Mouse (Mus musculus): ENCODE data around the gene Slc17a2. TPM values are rescaled to one million over a fixed set of nuclear protein-coding genes. Genes with fewer than 3 reads are reported as not detected.
"Not testable (repeated sequence)": the region's sequence is repeated elsewhere in the genome, so short reads cannot be mapped to it uniquely, and the experiment has no call there.

The Slc17a2 gene
- polyA plus RNA-seq, 1 experiment from 2014 or later, result not detected

DNA sequence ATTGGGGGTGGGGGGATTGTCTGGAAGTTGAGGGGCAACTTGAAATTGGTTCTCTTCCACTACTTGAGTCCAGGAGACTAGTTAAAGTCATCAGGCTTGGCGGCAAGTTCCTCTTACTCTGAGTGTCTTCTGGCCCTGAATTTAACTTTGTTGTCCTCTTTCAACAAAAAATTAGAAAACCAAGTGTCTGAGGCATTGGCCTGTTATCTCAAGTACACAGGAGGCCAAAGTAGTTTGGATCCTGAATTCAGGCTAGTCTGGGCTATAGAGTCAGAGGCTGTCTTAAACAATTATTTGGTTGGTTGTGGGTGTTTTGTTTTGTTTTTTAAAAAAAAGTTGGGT, 41.6 kb upstream of the Slc17a2 start:
- Histone ChIP-seq H3K4me1 (ENCODE audit: insufficient read depth) (peaks cover 5% of the 10 kb centered on the region; the same call in 1 of the 2 replicates), H3K36me3 (ENCODE audit: insufficient read depth) (no peaks in the 10 kb centered on the region), H3K9ac (0 out of 2 replicates have a peak overlapping the region, but pooled peaks have one; percentile 76), H3K9me3 (ENCODE audit: low read depth, low read length) (no peaks in the 10 kb centered on the region), H3K4me3 (ENCODE audit: low read depth, low read length) (no peak overlapping the region), H3K27ac (ENCODE audit: low read depth) (peak overlapping the region; percentile 66; the same call in 1 of the 2 replicates), H3K27me3 (ENCODE audit: insufficient read depth, low read length) (no peaks in the 10 kb centered on the region), H3K4me2 (peak overlapping the region; percentile 90; the same call in 1 of the 2 replicates)
- WGBS, result 44% methylated on average over 1 of the region's 1 CpGs
- ATAC-seq (ENCODE audit: insufficient read depth) (no peak), DNase-seq (no peak)
- no peak for TF ChIP-seq CTCF (IDR thresholded peaks at IDR 0.05; ENCODE audit: low read depth)

DNA sequence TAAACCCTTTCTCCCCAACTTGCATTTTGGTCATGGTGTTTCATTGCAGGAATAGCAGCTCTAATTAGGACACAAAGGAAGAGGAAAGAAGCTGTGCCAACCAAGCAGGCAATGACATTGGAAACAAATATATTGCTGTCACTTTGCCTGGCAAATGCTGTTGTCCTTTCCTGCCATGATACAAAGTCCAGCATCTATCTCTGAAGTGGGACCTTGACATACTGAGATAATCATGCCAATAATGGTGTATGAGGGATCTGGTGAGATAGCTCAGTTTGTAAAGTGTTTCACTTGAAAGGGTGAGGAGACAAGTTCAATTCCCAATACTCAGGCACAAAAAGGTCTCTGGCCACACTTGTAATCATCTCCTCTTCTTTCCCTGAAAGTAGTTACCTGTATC, 40.0 kb upstream of the Slc17a2 start:
- no peaks in the 10 kb centered on the region for H3K36me3 ChIP-seq (ENCODE audit: insufficient read depth)
- H3K4me2 ChIP-seq, result no peak overlapping the region
- H3K27me3 ChIP-seq (ENCODE audit: insufficient read depth, low read length), result no peaks in the 10 kb centered on the region
- H3K4me3 ChIP-seq (ENCODE audit: low read depth, low read length), result no peak overlapping the region
- H3K9ac ChIP-seq, result no peak overlapping the region
- DNase-seq, result no peak
- TF ChIP-seq CTCF (IDR thresholded peaks at IDR 0.05; ENCODE audit: low read depth), result no peak
- peaks cover 5% of the 10 kb centered on the region; the same call in 1 of the 2 replicates for H3K4me1 ChIP-seq (ENCODE audit: insufficient read depth)
- ATAC-seq (ENCODE audit: insufficient read depth), result no peak
- H3K27ac ChIP-seq (ENCODE audit: low read depth), result no peak overlapping the region
- H3K9me3 ChIP-seq (ENCODE audit: low read depth, low read length), result no peaks in the 10 kb centered on the region

DNA sequence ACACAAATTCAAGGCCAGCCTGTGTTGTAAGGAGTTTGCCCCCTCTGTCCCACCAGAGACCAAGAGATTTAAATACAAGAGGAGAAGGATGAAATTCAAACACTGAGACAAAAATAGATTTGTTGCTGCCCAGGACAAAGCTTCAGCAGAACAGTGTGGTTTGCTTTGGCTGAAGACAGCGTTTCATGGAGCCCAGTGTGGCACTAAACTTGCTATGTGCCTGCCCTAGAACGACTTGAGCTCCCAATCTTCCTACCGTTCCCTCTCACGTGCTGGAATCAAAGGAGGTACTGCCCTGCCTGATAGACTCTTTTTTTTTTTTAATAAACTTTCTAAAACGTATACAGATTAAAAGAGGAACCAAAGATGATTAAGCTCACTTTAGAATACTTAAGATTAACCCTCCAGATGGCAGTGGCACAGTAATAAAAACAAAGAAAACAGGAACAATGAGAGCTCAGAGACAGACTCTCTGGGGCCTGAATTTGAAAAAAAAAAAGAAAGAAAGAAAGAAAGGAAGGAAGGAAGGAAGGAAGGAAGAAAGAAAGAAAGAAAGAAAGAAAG, 37.9 kb upstream of the Slc17a2 start:
- H3K4me3 ChIP-seq (ENCODE audit: low read depth, low read length), result no peak overlapping the region
- no peaks in the 10 kb centered on the region for H3K36me3 ChIP-seq (ENCODE audit: insufficient read depth)
- no peak for TF ChIP-seq CTCF (IDR thresholded peaks at IDR 0.05; ENCODE audit: low read depth)
- H3K9ac ChIP-seq, result no peak overlapping the region
- H3K27me3 ChIP-seq (ENCODE audit: insufficient read depth, low read length), result no peaks in the 10 kb centered on the region
- H3K4me1 ChIP-seq (ENCODE audit: insufficient read depth), result peaks cover 4% of the 10 kb centered on the region; the same call in 1 of the 2 replicates
- no peak overlapping the region for H3K27ac ChIP-seq (ENCODE audit: low read depth)
- DNase-seq (no peak), ATAC-seq (ENCODE audit: insufficient read depth) (no peak)
- no peaks in the 10 kb centered on the region for H3K9me3 ChIP-seq (ENCODE audit: low read depth, low read length)
- no peak overlapping the region for H3K4me2 ChIP-seq
- WGBS, result 47% methylated on average over 5 of the region's 5 CpGs

DNA sequence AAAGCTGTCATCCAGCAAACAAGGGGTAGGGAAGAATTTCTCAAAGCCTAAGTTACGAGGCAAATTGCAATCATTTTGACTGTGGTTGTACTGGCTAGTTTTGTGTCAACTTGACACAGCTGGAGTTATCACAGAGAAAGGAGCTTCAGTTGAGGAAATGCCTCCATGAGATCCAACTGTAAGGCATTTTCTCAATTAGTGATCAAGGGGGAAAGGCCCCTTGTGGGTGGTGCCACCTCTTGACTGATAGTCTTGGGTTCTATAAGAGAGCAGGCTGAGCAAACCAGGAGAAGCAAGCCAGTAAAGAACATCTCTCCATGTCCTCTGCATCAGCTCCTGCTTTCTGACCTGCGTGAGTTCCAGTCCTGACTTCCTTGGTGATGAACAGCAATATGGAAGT, 37.2 kb upstream of the Slc17a2 start, which contains the start of gene Trim38:
Gene Trim38, plus strand, starts transcription at position 301 of the 400 bp plus-strand sequence.
- not testable (repeated sequence) for H3K4me3 ChIP-seq (ENCODE audit: low read depth, low read length); ATAC-seq (ENCODE audit: insufficient read depth); H3K4me2 ChIP-seq; H3K4me1 ChIP-seq (ENCODE audit: insufficient read depth); H3K36me3 ChIP-seq (ENCODE audit: insufficient read depth); H3K9ac ChIP-seq; DNase-seq; H3K27ac ChIP-seq (ENCODE audit: low read depth); H3K9me3 ChIP-seq (ENCODE audit: low read depth, low read length); H3K27me3 ChIP-seq (ENCODE audit: insufficient read depth, low read length)
- WGBS, result 77% methylated on average over 2 of the region's 2 CpGs

DNA sequence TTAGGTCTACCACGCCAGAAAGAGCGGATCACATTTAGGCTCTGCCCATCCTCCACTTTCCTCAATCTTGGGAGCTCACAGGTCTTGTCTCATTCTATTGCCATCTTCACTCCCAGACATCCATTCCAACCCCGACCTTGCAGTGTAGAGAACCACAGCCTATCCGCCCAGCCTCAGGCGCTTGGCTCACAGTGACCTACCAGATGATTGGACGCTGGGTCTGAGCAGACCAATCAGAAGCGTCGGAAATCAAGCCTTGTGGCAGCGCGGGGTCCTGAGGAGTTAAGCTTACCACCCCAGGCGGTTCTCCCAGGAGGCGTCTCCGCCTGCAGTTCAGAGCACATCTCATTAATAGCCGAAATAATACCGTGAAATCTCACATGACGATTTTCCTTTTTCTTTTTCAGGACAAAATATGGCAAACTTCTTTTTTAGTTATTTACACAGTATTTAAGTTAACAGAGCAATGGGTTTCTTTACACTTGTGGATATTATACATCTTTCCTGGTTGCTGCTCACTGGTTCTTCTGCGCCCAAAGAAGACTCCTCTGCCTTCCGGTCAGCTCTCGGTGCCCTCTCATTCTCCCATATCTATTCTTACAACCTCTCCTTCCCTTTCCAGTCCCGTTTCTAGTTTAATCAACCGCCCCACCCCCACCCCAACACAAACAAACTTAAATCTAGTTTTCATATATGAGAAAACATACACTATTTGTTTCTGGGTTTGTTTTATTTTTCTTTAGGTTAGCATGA, 34.1 kb upstream of the Slc17a2 start:
- 21% methylated on average over 21 of the region's 21 CpGs for WGBS

DNA sequence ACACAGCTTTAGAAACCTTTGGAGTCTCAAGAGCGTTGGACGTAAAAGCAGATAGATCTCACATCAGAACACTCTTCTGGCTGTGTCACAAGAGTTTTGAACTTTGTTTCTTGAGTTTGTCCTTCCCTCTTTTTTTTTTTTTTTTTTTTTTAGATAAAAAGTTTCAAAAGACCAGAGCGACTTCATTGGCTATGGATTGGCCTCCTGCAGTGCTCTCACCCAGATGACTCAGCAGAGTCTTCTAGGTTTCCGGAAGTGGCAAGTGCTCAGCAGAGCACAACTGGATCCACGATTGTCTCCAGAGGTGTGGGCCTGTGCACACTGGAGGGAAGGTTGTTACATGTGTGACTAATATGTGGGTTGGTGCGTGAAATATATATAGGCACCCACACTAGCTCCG, 28.5 kb upstream of the Slc17a2 start:
- no peak overlapping the region for H3K27ac ChIP-seq (ENCODE audit: low read depth)
- H3K4me3 ChIP-seq (ENCODE audit: low read depth, low read length), result no peak overlapping the region
- DNase-seq (no peak), ATAC-seq (ENCODE audit: insufficient read depth) (no peak)
- H3K36me3 ChIP-seq (ENCODE audit: insufficient read depth), result no peaks in the 10 kb centered on the region
- 89% methylated on average over 7 of the region's 7 CpGs for WGBS
- no peak overlapping the region for H3K9ac ChIP-seq
- H3K4me1 ChIP-seq (ENCODE audit: insufficient read depth), result no peaks in the 10 kb centered on the region
- TF ChIP-seq CTCF (IDR thresholded peaks at IDR 0.05; ENCODE audit: low read depth), result no peak
- H3K9me3 ChIP-seq (ENCODE audit: low read depth, low read length), result no peaks in the 10 kb centered on the region
- H3K27me3 ChIP-seq (ENCODE audit: insufficient read depth, low read length), result no peaks in the 10 kb centered on the region
- no peak overlapping the region for H3K4me2 ChIP-seq

More for the DNA sequence above, 34.1 kb upstream of the Slc17a2 start:
- Histone ChIP-seq H3K4me1 (ENCODE audit: insufficient read depth) (no peaks in the 10 kb centered on the region), H3K4me2 (peak overlapping the region; percentile 45), H3K9me3 (ENCODE audit: low read depth, low read length) (no peaks in the 10 kb centered on the region), H3K4me3 (ENCODE audit: low read depth, low read length) (peak overlapping the region; percentile 3; the same call in 1 of the 2 replicates), H3K36me3 (ENCODE audit: insufficient read depth) (no peaks in the 10 kb centered on the region), H3K27me3 (ENCODE audit: insufficient read depth, low read length) (no peaks in the 10 kb centered on the region), H3K9ac (no peak overlapping the region), H3K27ac (ENCODE audit: low read depth) (no peak overlapping the region)
- peak; percentile 86 for DNase-seq
- TF ChIP-seq CTCF (IDR thresholded peaks at IDR 0.05; ENCODE audit: low read depth), result no peak
- peak; percentile 98 for ATAC-seq (ENCODE audit: insufficient read depth)

DNA sequence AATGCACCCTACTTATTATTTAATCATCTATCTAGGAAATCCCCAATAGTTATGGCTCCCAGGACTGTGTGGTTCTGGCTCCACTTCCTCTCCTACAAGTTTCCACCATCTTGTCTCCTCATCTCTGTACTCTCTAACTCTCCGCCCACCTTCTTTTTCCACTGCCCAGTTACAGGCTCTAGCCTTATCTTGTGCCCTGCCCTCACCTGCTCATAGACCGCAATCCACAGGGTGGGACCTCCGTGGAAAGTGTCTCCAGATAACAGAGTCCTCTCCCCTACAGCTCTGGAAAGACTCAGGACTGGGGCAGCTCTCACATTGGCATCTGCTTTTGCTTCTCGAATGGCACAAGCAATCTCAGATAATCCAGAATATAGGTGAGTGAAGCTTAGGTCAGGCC, 27.8 kb upstream of the Slc17a2 start:
- Histone ChIP-seq H3K4me2 (no peak overlapping the region), H3K36me3 (ENCODE audit: insufficient read depth) (no peaks in the 10 kb centered on the region), H3K27ac (ENCODE audit: low read depth) (no peak overlapping the region), H3K9me3 (ENCODE audit: low read depth, low read length) (no peaks in the 10 kb centered on the region), H3K4me1 (ENCODE audit: insufficient read depth) (no peaks in the 10 kb centered on the region), H3K4me3 (ENCODE audit: low read depth, low read length) (no peak overlapping the region), H3K9ac (no peak overlapping the region), H3K27me3 (ENCODE audit: insufficient read depth, low read length) (no peaks in the 10 kb centered on the region)
- 74% methylated on average over 4 of the region's 4 CpGs for WGBS
- DNase-seq (no peak), ATAC-seq (ENCODE audit: insufficient read depth) (no peak)
- no peak for TF ChIP-seq CTCF (IDR thresholded peaks at IDR 0.05; ENCODE audit: low read depth)

Measured in lung, embryonic 14.5 days (tissue).